Mouse (Mus musculus) forebrain, embryonic 15.5 days (tissue): ENCODE results near the gene Pck1. TPM values are rescaled to one million over a fixed set of nuclear protein-coding genes. Genes with fewer than 3 reads are reported as not detected.

Experiments
- ATAC-seq: fragments of 200-750 bp; cut with Nextera tagmentation; replicated peaks from 2 replicates; pipeline ENCODE4 v1.8.0; 2017; ENCODE audit warnings: mild to moderate bottlenecking, moderate TSS enrichment, moderate library complexity
- H3K27ac ChIP-seq: fragments of 300-500 bp; sonication (generic); replicated peaks from 2 replicates; pipeline ENCODE4 v1.5.1; 2015; ENCODE audit warnings: mild to moderate bottlenecking, inconsistent platforms
- H3K27me3 ChIP-seq: fragments of 300-500 bp; sonication (generic); 2 replicates; pipeline ENCODE4 v1.6.1; 2015; ENCODE audit warnings: inconsistent platforms
- H3K36me3 ChIP-seq: fragments of 300-500 bp; sonication (generic); 2 replicates; pipeline ENCODE4 v1.6.1; 2015; ENCODE audit warnings: mild to moderate bottlenecking, inconsistent platforms
- H3K4me1 ChIP-seq: fragments of 300-500 bp; sonication (generic); 2 replicates; pipeline ENCODE4 v1.6.1; 2015; ENCODE audit warnings: inconsistent platforms
- H3K4me2 ChIP-seq: fragments of 300-500 bp; sonication (generic); replicated peaks from 2 replicates; pipeline ENCODE4 v1.6.1; 2015; ENCODE audit warnings: mild to moderate bottlenecking, inconsistent platforms
- H3K4me3 ChIP-seq: fragments of 300-500 bp; sonication (generic); 2 replicates; pipeline ENCODE4 v1.5.1; 2015; ENCODE audit warnings: mild to moderate bottlenecking, inconsistent platforms
- H3K9ac ChIP-seq: fragments of 300-500 bp; sonication (generic); replicated peaks from 2 replicates; pipeline ENCODE4 v1.6.1; 2015; ENCODE audit warnings: mild to moderate bottlenecking, inconsistent platforms
- H3K9me3 ChIP-seq: fragments of 300-500 bp; sonication (generic); 2 replicates; pipeline ENCODE4 v1.6.1; 2016; ENCODE audit warnings: inconsistent platforms
- WGBS: fragments of 180-500 bp; shearing (Covaris S2); methylation state at CpG from one replicate; pipeline ENCODE4 v1.1.7; 2015; ENCODE audit warnings: mixed read lengths; 5-methylcytosine and 5-hydroxymethylcytosine counted together
- polyA plus RNA-seq: library from polyadenylated mRNA; unstranded; fragments of >200 nt; fragmentation: Nextera tagmentation; extraction: Ambion mirVana; gene quantifications from 2 replicates; pipeline ENCODE4 v1.2.1, GENCODE M21; 2015

Pck1 gene
- polyA plus RNA-seq, 1 experiment from 2014 or later: not detected

DNA sequence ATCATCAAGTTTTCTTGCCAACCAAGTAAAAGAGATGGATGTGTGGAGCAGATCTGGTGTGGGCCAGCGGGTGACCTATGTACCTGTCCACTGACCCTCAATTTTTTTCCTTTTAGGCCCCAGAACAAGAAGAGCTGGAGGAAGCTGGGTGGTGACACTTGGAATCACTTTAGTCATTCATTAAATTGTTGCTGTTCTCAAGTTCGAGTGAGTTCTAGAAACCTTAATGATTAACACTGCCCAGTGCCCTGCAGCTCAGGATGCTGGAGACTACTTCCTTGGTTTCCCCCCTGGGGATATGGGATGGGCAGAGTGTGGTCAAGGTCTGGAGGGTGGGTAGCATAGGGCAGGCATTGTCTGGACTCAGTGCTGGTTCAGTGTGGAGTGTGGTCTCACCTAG is 23.7 kb upstream of the Pck1 start:
- Histone ChIP-seq H3K4me3 (no peak overlapping the region), H3K27me3 (no peaks in the 10 kb centered on the region), H3K4me1 (no peaks in the 10 kb centered on the region), H3K4me2 (no peak overlapping the region), H3K9me3 (no peaks in the 10 kb centered on the region), H3K36me3 (no peaks in the 10 kb centered on the region), H3K9ac (no peak overlapping the region), H3K27ac (no peak overlapping the region)
- WGBS: 80% methylated on average over 2 of the region's 2 CpGs
- no peak for ATAC-seq

DNA sequence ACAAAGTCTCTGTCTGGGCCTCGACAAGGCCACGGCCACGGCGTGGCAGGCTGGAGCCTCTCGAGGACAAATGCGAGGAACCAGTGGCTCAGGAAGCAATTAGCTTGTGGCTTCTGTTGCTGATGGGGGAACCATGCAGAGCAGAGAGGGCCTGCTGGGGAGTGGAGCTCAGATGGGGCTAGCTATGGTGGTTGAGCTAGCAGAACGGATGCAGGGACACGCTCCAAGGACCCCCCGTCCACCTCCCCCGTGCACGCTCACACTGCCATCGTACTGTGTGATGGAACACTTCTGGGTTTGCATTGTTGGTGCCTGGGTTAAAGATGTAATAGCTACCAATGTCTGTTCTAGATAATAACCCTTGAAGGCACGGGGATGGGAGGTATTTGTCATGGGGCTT is 20.6 kb upstream of the Pck1 start:
- 73% methylated on average over 13 of the region's 13 CpGs for WGBS
- no peak overlapping the region for H3K27ac ChIP-seq
- H3K4me1 ChIP-seq: no peaks in the 10 kb centered on the region
- H3K4me3 ChIP-seq: no peak overlapping the region
- no peak for ATAC-seq
- no peak overlapping the region for H3K9ac ChIP-seq
- H3K27me3 ChIP-seq: no peaks in the 10 kb centered on the region
- no peak overlapping the region for H3K4me2 ChIP-seq
- no peaks in the 10 kb centered on the region for H3K36me3 ChIP-seq
- H3K9me3 ChIP-seq: no peaks in the 10 kb centered on the region

DNA sequence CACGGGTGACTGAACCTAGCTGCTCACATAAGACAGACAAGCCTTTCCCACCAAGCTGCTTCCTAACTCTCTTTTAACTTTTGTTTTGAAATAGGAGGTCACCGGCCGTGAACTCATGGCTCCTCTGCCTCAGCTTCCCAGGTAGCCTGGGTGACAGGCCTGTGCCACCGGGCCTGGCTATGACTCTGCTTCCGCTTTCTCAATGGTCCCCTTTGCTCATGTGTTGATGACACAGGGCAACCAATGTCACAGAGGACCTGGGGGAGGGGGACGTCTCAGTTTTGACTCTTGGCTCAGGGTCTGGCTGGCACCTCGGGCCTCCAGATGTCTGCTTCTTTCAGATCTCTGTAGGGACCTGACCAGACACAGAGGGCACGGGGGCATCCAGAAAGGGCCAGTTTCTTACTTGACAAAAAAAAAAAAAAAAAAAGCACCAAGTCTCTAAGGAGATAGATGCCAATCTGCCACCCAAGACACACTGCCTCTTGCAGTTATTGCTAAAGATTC is 20.0 kb upstream of the Pck1 start:
- no peak for ATAC-seq
- no peak overlapping the region for H3K4me2 ChIP-seq
- no peak overlapping the region for H3K9ac ChIP-seq
- H3K4me1 ChIP-seq: no peaks in the 10 kb centered on the region
- H3K27me3 ChIP-seq: no peaks in the 10 kb centered on the region
- no peak overlapping the region for H3K4me3 ChIP-seq
- WGBS: 88% methylated on average over 8 of the region's 8 CpGs
- H3K36me3 ChIP-seq: no peaks in the 10 kb centered on the region
- no peaks in the 10 kb centered on the region for H3K9me3 ChIP-seq
- no peak overlapping the region for H3K27ac ChIP-seq

DNA sequence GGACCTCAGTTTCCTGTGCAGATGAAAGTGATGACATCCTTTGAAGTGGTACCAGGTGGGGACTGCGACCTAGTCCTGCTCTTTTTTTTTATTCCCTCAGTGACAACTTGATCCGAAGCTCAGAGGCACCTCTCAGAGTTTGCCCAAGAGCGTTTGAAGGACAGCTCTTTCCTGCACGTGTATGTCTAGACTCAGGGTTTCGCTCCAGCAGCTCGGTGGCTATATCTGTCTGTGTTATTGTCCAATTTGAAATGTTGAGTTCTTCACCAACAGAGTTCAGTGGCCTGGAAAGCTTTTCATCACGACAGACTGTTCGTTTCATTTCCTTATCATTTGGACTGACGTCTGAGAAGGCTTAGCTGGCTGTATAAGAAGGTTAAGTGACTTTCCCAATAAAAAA is 18.2 kb upstream of the Pck1 start:
- H3K9me3 ChIP-seq: no peaks in the 10 kb centered on the region
- H3K27me3 ChIP-seq: no peaks in the 10 kb centered on the region
- no peak overlapping the region for H3K9ac ChIP-seq
- H3K27ac ChIP-seq: no peak overlapping the region
- no peak for ATAC-seq
- H3K4me3 ChIP-seq: no peak overlapping the region
- peaks cover 8% of the 10 kb centered on the region; the same call in 1 of the 2 replicates for H3K4me1 ChIP-seq
- no peak overlapping the region for H3K4me2 ChIP-seq
- 76% methylated on average over 9 of the region's 9 CpGs for WGBS
- no peaks in the 10 kb centered on the region for H3K36me3 ChIP-seq

DNA sequence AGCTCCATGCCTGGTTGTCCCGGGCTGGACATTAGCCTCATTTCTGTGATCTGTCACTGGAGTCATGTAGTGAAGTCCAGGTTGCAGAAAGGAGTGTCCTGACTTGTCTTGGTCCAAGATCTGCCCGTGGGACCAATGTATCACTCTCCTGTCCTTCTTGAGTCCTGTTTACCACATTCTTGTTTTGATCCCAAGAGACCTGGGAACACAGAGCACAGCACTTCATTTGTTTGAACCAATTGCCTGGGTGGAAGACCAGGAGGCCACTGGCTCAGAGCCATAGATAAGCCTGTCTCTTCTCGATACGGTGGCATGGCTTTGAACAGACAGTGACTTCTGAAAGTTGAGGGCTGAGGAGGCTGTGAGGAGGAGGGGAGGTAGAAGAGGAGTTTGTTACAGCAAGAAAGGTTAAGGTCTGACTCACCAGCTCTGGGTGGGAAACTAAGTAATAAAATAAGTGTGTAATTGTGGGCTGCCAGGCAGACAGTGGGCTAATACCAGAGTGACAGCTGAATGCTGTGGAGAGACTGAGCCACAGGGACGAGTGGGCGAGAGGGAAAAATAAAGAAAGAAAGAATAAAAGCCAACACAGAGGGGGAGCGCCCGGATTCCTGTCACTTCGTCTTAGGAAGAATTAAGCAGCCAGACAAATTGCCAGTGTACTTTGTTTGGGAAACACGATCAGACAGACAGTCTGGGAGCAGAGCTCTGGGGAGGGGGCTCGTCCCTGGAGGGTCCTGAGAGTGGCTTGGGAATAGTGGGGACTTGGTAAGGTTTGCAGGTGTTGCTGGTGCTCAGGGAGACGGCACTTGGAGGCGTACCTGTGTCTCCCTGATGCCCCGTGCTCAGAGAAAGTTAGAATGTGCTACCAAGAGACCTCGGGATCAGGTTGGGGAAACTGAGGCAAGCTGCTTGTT is 14.3 kb upstream of the Pck1 start:
- WGBS: 39% methylated on average over 15 of the region's 15 CpGs
- no peaks in the 10 kb centered on the region for H3K36me3 ChIP-seq
- no peak overlapping the region for H3K4me2 ChIP-seq
- no peak overlapping the region for H3K4me3 ChIP-seq
- H3K4me1 ChIP-seq: peaks cover 8% of the 10 kb centered on the region; the same call in 1 of the 2 replicates
- ATAC-seq: no peak
- H3K27me3 ChIP-seq: no peaks in the 10 kb centered on the region
- H3K9me3 ChIP-seq: no peaks in the 10 kb centered on the region
- no peak overlapping the region for H3K27ac ChIP-seq
- no peak overlapping the region for H3K9ac ChIP-seq

DNA sequence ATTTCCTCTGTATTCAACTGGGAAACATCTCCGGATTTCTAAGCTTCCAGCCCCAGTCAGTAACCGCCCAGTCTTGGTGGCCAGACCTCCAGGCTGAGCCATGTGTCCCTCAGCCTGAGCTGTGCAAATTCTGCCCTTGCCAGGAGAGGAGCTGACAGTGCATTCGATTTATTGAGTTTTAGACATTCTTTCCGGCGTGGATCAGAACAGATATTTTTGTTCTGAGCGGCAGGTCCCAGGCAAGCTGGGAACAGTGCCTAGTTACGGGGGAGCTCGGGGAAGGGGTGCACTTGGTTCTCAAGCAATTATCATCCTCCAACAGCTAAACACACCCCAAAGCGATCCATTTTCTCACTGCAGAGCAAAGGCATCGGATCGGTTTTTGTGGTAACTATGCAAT is 9.2 kb upstream of the Pck1 start:
- no peak for ATAC-seq

DNA sequence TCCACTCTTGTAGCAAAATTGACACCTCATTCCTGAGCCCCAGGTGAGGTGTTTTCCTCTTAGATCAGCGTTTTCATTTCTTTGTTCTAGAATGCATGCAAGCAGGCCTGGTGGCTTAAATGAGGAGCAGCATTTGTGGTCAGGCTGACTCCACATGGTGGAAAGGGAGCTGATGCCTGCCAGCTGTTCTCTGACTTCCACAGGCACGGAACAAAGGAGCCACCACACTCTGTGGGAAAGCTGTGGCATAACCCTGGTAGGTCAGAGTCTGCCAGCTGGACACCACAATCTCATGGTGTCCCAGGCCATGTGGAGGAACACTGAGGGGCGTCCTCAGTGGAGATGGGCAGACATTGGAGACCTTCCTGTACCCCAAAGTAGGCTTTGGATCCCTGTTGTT is 7.0 kb upstream of the Pck1 start:
- Histone ChIP-seq H3K36me3 (no peaks in the 10 kb centered on the region), H3K9ac (no peak overlapping the region), H3K27ac (no peak overlapping the region), H3K27me3 (no peaks in the 10 kb centered on the region), H3K4me2 (no peak overlapping the region), H3K9me3 (no peaks in the 10 kb centered on the region), H3K4me1 (no peaks in the 10 kb centered on the region), H3K4me3 (no peak overlapping the region)
- WGBS: 76% methylated on average over 3 of the region's 3 CpGs
- ATAC-seq: no peak

More for the DNA sequence above, 9.2 kb upstream of the Pck1 start:
- 67% methylated on average over 11 of the region's 11 CpGs for WGBS
- Histone ChIP-seq H3K4me3 (no peak overlapping the region), H3K27me3 (no peaks in the 10 kb centered on the region), H3K9me3 (no peaks in the 10 kb centered on the region), H3K4me1 (peaks cover 6% of the 10 kb centered on the region; the same call in 1 of the 2 replicates), H3K4me2 (no peak overlapping the region), H3K9ac (no peak overlapping the region), H3K27ac (no peak overlapping the region), H3K36me3 (no peaks in the 10 kb centered on the region)

DNA sequence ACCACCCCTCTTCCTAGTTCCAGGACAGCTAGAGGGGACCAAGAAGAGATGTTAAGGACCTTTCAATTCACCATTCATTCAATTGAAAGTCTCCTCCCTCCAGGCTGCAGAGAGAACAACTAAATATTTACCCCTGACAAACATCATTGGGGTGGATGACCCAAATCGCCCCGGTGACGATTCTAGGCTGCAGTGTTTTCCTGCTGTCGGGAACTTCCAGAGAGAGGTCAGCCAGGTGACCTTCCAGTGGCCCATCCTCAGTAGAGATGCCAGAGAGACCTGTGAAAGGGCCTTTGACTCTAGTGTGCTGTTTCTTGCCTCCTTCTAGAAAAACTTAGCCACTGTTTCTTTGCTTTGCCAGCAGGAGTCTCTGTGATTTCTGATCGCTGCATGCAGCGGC is 6.1 kb upstream of the Pck1 start:
- no peak overlapping the region for H3K4me3 ChIP-seq
- ATAC-seq: no peak
- H3K4me2 ChIP-seq: no peak overlapping the region
- no peaks in the 10 kb centered on the region for H3K36me3 ChIP-seq
- no peak overlapping the region for H3K9ac ChIP-seq
- no peak overlapping the region for H3K27ac ChIP-seq
- H3K27me3 ChIP-seq: no peaks in the 10 kb centered on the region
- WGBS: 86% methylated on average over 6 of the region's 6 CpGs
- no peaks in the 10 kb centered on the region for H3K4me1 ChIP-seq
- H3K9me3 ChIP-seq: no peaks in the 10 kb centered on the region

DNA sequence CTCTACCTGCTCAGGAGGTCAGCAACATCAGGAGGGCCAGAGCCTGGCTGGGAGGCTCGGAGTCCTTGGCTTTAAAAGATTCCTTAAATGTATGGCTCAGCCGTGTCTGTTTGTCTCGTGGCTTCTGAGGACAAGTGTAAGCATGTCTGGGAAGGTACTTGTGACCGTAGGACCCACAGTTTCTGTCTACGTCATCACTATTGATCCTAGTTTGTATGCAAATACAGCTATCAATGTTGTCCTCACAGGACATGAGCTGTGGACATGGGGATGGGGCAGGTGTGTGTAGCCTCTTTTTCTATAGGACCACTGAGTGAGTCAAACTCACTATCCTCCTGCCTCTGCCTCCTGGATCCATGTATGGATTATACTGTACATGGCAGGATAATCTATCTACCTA is 4.8 kb upstream of the Pck1 start:
- H3K4me1 ChIP-seq: no peaks in the 10 kb centered on the region
- no peak overlapping the region for H3K9ac ChIP-seq
- H3K36me3 ChIP-seq: no peaks in the 10 kb centered on the region
- H3K27ac ChIP-seq: no peak overlapping the region
- H3K27me3 ChIP-seq: no peaks in the 10 kb centered on the region
- H3K9me3 ChIP-seq: no peaks in the 10 kb centered on the region
- H3K4me3 ChIP-seq: no peak overlapping the region
- WGBS: 88% methylated on average over 5 of the region's 5 CpGs
- no peak for ATAC-seq
- H3K4me2 ChIP-seq: no peak overlapping the region

DNA sequence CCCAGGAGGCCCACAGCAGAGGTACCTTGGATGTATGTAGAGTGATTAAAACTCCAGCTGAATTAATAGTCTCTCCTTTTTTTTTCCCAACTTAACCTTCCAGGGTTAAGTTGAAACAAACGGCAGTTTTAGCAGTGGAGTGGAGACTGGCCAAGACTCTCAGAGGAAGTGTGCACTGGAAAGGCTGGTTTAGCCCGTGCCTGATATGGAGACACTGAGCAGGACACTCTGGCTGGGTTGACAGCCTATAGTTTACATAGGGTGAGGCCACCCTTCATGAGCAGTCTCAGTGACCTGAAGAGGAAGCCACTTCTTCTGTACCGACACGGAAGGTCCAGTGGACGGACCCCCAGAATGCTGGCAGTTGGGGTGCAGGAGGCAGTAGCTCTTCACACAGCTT is 1.5 kb upstream of the Pck1 start:
- H3K27ac ChIP-seq: no peak overlapping the region
- H3K9me3 ChIP-seq: no peaks in the 10 kb centered on the region
- H3K9ac ChIP-seq: no peak overlapping the region
- H3K4me3 ChIP-seq: no peak overlapping the region
- WGBS: 93% methylated on average over 5 of the region's 5 CpGs
- no peak for ATAC-seq
- H3K36me3 ChIP-seq: no peaks in the 10 kb centered on the region
- no peaks in the 10 kb centered on the region for H3K4me1 ChIP-seq
- H3K27me3 ChIP-seq: no peaks in the 10 kb centered on the region
- no peak overlapping the region for H3K4me2 ChIP-seq

DNA sequence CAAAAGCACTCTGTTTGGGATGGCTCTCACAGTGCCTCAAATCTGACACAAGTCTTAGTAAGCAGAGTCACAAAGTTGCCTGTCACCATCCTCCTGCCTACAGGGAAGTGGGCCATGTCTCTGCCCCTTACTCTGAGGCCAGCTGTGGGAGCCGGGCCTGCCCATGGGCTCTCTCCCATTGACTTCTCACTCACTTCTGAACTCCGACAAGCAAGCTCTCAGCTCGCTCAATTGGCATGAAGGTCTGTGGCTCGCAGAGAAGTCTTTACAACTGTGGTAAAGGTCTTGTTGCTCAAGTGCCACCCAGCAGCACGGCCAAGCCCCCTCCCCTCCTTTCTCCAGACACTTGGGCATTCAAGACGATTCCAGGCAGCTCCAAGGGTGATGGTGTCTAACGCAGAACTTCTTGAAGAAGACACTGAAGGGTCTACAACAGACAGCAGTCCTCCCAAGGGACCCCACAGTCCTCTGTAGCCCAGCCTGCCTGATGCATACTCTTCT is 1.0 kb upstream of the Pck1 start:
- WGBS: 84% methylated on average over 7 of the region's 7 CpGs
- no peaks in the 10 kb centered on the region for H3K9me3 ChIP-seq
- no peak overlapping the region for H3K27ac ChIP-seq
- ATAC-seq: no peak
- H3K9ac ChIP-seq: no peak overlapping the region
- H3K4me1 ChIP-seq: no peaks in the 10 kb centered on the region
- no peaks in the 10 kb centered on the region for H3K27me3 ChIP-seq
- H3K4me3 ChIP-seq: no peak overlapping the region
- no peak overlapping the region for H3K4me2 ChIP-seq
- H3K36me3 ChIP-seq: no peaks in the 10 kb centered on the region

DNA sequence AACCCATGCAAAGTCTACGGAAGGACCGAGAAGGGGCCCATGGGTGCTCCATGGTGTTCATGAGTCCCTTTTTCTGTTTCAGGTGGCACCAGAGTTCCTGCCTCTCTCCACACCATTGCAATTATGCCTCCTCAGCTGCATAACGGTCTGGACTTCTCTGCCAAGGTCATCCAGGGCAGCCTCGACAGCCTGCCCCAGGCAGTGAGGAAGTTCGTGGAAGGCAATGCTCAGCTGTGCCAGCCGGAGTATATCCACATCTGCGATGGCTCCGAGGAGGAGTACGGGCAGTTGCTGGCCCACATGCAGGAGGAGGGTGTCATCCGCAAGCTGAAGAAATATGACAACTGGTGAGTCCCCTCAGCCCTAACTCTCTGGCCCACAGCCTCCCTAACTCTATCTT is 418 bp downstream of the Pck1 start:
- Histone ChIP-seq H3K4me2 (no peak overlapping the region), H3K36me3 (no peaks in the 10 kb centered on the region), H3K27ac (no peak overlapping the region), H3K9me3 (no peaks in the 10 kb centered on the region), H3K4me1 (no peaks in the 10 kb centered on the region), H3K27me3 (no peaks in the 10 kb centered on the region), H3K4me3 (no peak overlapping the region), H3K9ac (no peak overlapping the region)
- 88% methylated on average over 10 of the region's 10 CpGs for whole genome bisulfite sequencing
- ATAC-seq: no peak
